Mouse (Mus musculus): Measurements from ENCODE around the gene Mpp3.

Mpp3 gene

GRCm38 (mm10) chr11:102039487-102040137 lies 11.4 kb upstream of the Mpp3 start:
- no peak for DNase-seq (ENCODE audit: low spot score in 2 of 2)

GRCm38 (mm10) chr11:102037789-102038188 lies 9.5 kb upstream of the Mpp3 start:
- no peak for DNase-seq (ENCODE audit: low spot score in 2 of 2)

- DNase-seq (ENCODE audit: low spot score in 2 of 2), result no peak
Measured at GRCm38 (mm10) chr11:102036336-102036735, 8.1 kb upstream of the Mpp3 start.

GRCm38 (mm10) chr11:102035456-102035960 lies 7.2 kb upstream of the Mpp3 start:
- no peak for DNase-seq (ENCODE audit: low spot score in 2 of 2)

- no peak for DNase-seq (ENCODE audit: low spot score in 2 of 2)
Measured at GRCm38 (mm10) chr11:102034887-102035286, 6.6 kb upstream of the Mpp3 start.

- no peak for DNase-seq (ENCODE audit: low spot score in 2 of 2)
Measured at GRCm38 (mm10) chr11:102033055-102033591, 4.9 kb upstream of the Mpp3 start.

- no peak for DNase-seq (ENCODE audit: low spot score in 2 of 2)
Measured at GRCm38 (mm10) chr11:102031149-102031548, 2.9 kb upstream of the Mpp3 start.

GRCm38 (mm10) chr11:102029966-102030365 lies 1.7 kb upstream of the Mpp3 start:
- DNase-seq (ENCODE audit: low spot score in 2 of 2), result no peak

- no peak for DNase-seq (ENCODE audit: low spot score in 2 of 2)
Measured at GRCm38 (mm10) chr11:102029304-102029703, 1.0 kb upstream of the Mpp3 start.

- no peak for DNase-seq (ENCODE audit: low spot score in 2 of 2)
Measured at GRCm38 (mm10) chr11:102027361-102028017, 772 bp downstream of the Mpp3 start.

GRCm38 (mm10) chr11:102026694-102027360 lies 1.4 kb downstream of the Mpp3 start:
- peak; percentile 62 to 71 for DNase-seq (ENCODE audit: low spot score in 2 of 2)

GRCm38 (mm10) chr11:102025991-102026660 lies 2.1 kb downstream of the Mpp3 start:
- no peak for DNase-seq (ENCODE audit: low spot score in 2 of 2)

GRCm38 (mm10) chr11:102025354-102025753 lies 2.9 kb downstream of the Mpp3 start:
- DNase-seq (ENCODE audit: low spot score in 2 of 2), result no peak

GRCm38 (mm10) chr11:102024875-102025274 lies 3.4 kb downstream of the Mpp3 start:
- no peak for DNase-seq (ENCODE audit: low spot score in 2 of 2)

GRCm38 (mm10) chr11:102024084-102024758 lies 4.0 kb downstream of the Mpp3 start:
- DNase-seq (ENCODE audit: low spot score in 2 of 2), result no peak

GRCm38 (mm10) chr11:102023406-102023805 lies 4.9 kb downstream of the Mpp3 start:
- no peak for DNase-seq (ENCODE audit: low spot score in 2 of 2)

- DNase-seq (ENCODE audit: low spot score in 2 of 2), result no peak
Measured at GRCm38 (mm10) chr11:102021196-102021595, 7.1 kb downstream of the Mpp3 start.

GRCm38 (mm10) chr11:102019736-102020135 lies 8.5 kb downstream of the Mpp3 start:
- DNase-seq (ENCODE audit: low spot score in 2 of 2), result no peak

GRCm38 (mm10) chr11:102016136-102016535 lies 12.1 kb downstream of the Mpp3 start:
- no peak for DNase-seq (ENCODE audit: low spot score in 2 of 2)

- DNase-seq (ENCODE audit: low spot score in 2 of 2), result no peak
Measured at GRCm38 (mm10) chr11:102015472-102015871, 12.8 kb downstream of the Mpp3 start.

- no peak for DNase-seq (ENCODE audit: low spot score in 2 of 2)
Measured at GRCm38 (mm10) chr11:102013201-102013600, 15.1 kb downstream of the Mpp3 start.

All from urinary bladder, postnatal 4 days (tissue).